8 mouse cellular contexts compared by ENCODE assay signal in genomic region chr13:109822413-109823298, GRCm38 (mm10).
DNase-seq lines count a peak whose midpoint lies in the region; ATAC-seq and TF ChIP-seq lines count a peak whose summit lies in the region.

No protein-coding gene starts in this region.

- H3K27ac ChIP-seq in forebrain, embryonic 15.5 days (replicated peaks) = peak overlapping the region; percentile 97
- peak overlapping the region; percentile 88 for H3K27ac ChIP-seq in liver, postnatal 0 days (ENCODE audit: low read depth)
- H3K27ac ChIP-seq in neural tube, embryonic 13.5 days (replicated peaks) = peak overlapping the region; percentile 92

- peak; percentile 71 for DNase-seq in G1E (ENCODE audit: low spot score)
- peak; percentile 91 for DNase-seq in cerebellum, adult 11-12 months
- DNase-seq in heart, postnatal 25 days (ENCODE audit: low spot score) = peak; percentile 85
- DNase-seq in layer of hippocampus, adult 11-12 months (ENCODE audit: low spot score) = peak; percentile 91
- DNase-seq in liver, postnatal 0 days = peak; percentile 89
- peak; percentile 98 for DNase-seq in telencephalon, adult 2 months (ENCODE audit: low read depth, low spot score)

- H3K4me1 ChIP-seq in G1E (ENCODE audit: insufficient read depth, low read depth, low read length) = peaks cover 68% of the 10 kb centered on the region
- H3K4me1 ChIP-seq in forebrain, embryonic 15.5 days = peaks cover 39% of the 10 kb centered on the region
- peaks cover 29% of the 10 kb centered on the region for H3K4me1 ChIP-seq in liver, postnatal 0 days (ENCODE audit: insufficient read depth)
- peaks cover 57% of the 10 kb centered on the region for H3K4me1 ChIP-seq in neural tube, embryonic 13.5 days (replicated peaks)

- H3K9me3 ChIP-seq in G1E (replicated peaks) = no peaks in the 10 kb centered on the region
- H3K9me3 ChIP-seq in forebrain, embryonic 15.5 days = no peaks in the 10 kb centered on the region
- no peaks in the 10 kb centered on the region for H3K9me3 ChIP-seq in liver, postnatal 0 days (ENCODE audit: low read length)
- H3K9me3 ChIP-seq in neural tube, embryonic 13.5 days = no peaks in the 10 kb centered on the region

- whole genome bisulfite sequencing in forebrain, embryonic 15.5 days = under 1% methylated on average over 14 of the region's 15 CpGs
- WGBS in liver, postnatal 0 days (ENCODE audit: insufficient replicate concordance) = 1% methylated on average over 15 of the region's 15 CpGs
- WGBS in neural tube, embryonic 13.5 days = under 1% methylated on average over 15 of the region's 15 CpGs

- peak overlapping the region; percentile 52 for H3K9ac ChIP-seq in forebrain, embryonic 15.5 days (replicated peaks)
- H3K9ac ChIP-seq in liver, postnatal 0 days (replicated peaks) = peak overlapping the region; percentile 57
- peak overlapping the region; percentile 51 for H3K9ac ChIP-seq in neural tube, embryonic 13.5 days

- H3K4me2 ChIP-seq in forebrain, embryonic 15.5 days (replicated peaks) = peak overlapping the region; percentile 52
- H3K4me2 ChIP-seq in liver, postnatal 0 days (ENCODE audit: low read depth, low read length) = peak overlapping the region; percentile 78
- H3K4me2 ChIP-seq in neural tube, embryonic 13.5 days = peak overlapping the region; percentile 50

- H3K36me3 ChIP-seq in G1E (replicated peaks) = peaks cover 28% of the 10 kb centered on the region
- H3K36me3 ChIP-seq in forebrain, embryonic 15.5 days = no peaks in the 10 kb centered on the region
- H3K36me3 ChIP-seq in liver, postnatal 0 days (replicated peaks; ENCODE audit: insufficient read depth, low read length) = no peaks in the 10 kb centered on the region
- no peaks in the 10 kb centered on the region for H3K36me3 ChIP-seq in neural tube, embryonic 13.5 days

- peak; percentile 95 for ATAC-seq in G1E (ENCODE audit: extremely low read depth, insufficient number of reproducible peaks, low FRiP score, poor library complexity, severe bottlenecking)
- ATAC-seq in forebrain, embryonic 15.5 days (replicated peaks) = peak; percentile 97
- peak; percentile 95 for ATAC-seq in liver, postnatal 0 days
- peak; percentile 96 for ATAC-seq in neural tube, embryonic 13.5 days (ENCODE audit: low read depth)

- intact Hi-C loops in heart, postnatal 25 days (cut with DNase I) = loop anchor here (2.0 kb wide), 2 partner anchors 46 to 80 kb away; no protein-coding TSS in a partner anchor

- peak; percentile 80 for TF ChIP-seq EP300 in liver, postnatal 0 days (IDR thresholded peaks at IDR 0.05; ENCODE audit: low read depth)

- no peak for TF ChIP-seq CTCF in G1E (IDR thresholded peaks at IDR 0.05; ENCODE audit: low read depth, low read length)
- no peak for TF ChIP-seq CTCF in liver, postnatal 0 days (IDR thresholded peaks at IDR 0.05; ENCODE audit: low read depth)

- H3K27me3 ChIP-seq in G1E (ENCODE audit: insufficient read depth, low read length) = no peaks in the 10 kb centered on the region
- no peaks in the 10 kb centered on the region for H3K27me3 ChIP-seq in forebrain, embryonic 15.5 days
- H3K27me3 ChIP-seq in liver, postnatal 0 days (ENCODE audit: insufficient read depth, low read length) = no peaks in the 10 kb centered on the region
- H3K27me3 ChIP-seq in neural tube, embryonic 13.5 days = no peaks in the 10 kb centered on the region

- H3K4me3 ChIP-seq in G1E (ENCODE audit: low read depth, low read length) = peak overlapping the region; percentile 54; the same call in 1 of the 2 replicates
- H3K4me3 ChIP-seq in forebrain, embryonic 15.5 days = peak overlapping the region; percentile 38
- peak overlapping the region; percentile 42 for H3K4me3 ChIP-seq in liver, postnatal 0 days (ENCODE audit: low read depth, low read length)
- peak overlapping the region; percentile 33 for H3K4me3 ChIP-seq in neural tube, embryonic 13.5 days

Comparison
In these comparisons a context has a peak if more than half of its experiments do, and no peak if none do; other contexts are left out.
1. Peak in every context shown above with its lines: DNase-seq, ATAC-seq, H3K4me3 ChIP-seq and H3K27ac ChIP-seq.